Mouse (Mus musculus) erythroblast, embryonic 14.5 days (primary cell): Measurements from ENCODE around the gene Cd37.

Experiments used
- GATA1 ChIP-seq: IDR thresholded peaks from 2 replicates; pipeline ENCODE4 v1.6.1; 2012; ENCODE audit warnings: low read length, inconsistent platforms, mixed read lengths
- TAL1 ChIP-seq: IDR thresholded peaks from 3 replicates; pipeline ENCODE4 v1.6.1; 2012; ENCODE audit warnings: low read length, inconsistent platforms, mixed read lengths

GRCm38 (mm10) chr7:45231941-45232340 lies 7.0 kb downstream of the Cd37 start:
- TF ChIP-seq GATA1 (no peak), TAL1 (no peak)
